Mouse (Mus musculus) hindbrain, embryonic 14.5 days (tissue): ENCODE measurements around the gene Ugt2a2. TPM values are rescaled to one million over a fixed set of nuclear protein-coding genes. Genes with fewer than 3 reads are reported as not detected.
"Not testable (repeated sequence)": the region's sequence is repeated elsewhere in the genome, so short reads cannot be mapped to it uniquely, and the experiment has no call there.

ENCODE experiments used
- ATAC-seq: fragments of 200-750 bp; cut with Nextera tagmentation; 2 replicates; pipeline ENCODE4 v1.8.0; 2017; ENCODE audit warnings: moderate number of reproducible peaks, mild to moderate bottlenecking, moderate TSS enrichment, moderate library complexity; ENCODE audit not compliant: low FRiP score
- DNase-seq: peaks from one replicate; pipeline ENCODE4 v3.0.0-alpha.2; 2015; ENCODE audit warnings: low spot score
- H3K27ac ChIP-seq: fragments of 300-500 bp; sonication (generic); 2 replicates; pipeline ENCODE4 v1.5.1; 2014; ENCODE audit warnings: mild to moderate bottlenecking, moderate library complexity
- H3K27me3 ChIP-seq: fragments of 300-500 bp; sonication (generic); 2 replicates; pipeline ENCODE4 v1.6.1; 2014; ENCODE audit warnings: mild to moderate bottlenecking, low read length, mixed read lengths; ENCODE audit not compliant: control insufficient read depth, insufficient read depth
- H3K36me3 ChIP-seq: fragments of 300-500 bp; sonication (generic); replicated peaks from 2 replicates; pipeline ENCODE4 v1.6.1; 2014; ENCODE audit not compliant: control insufficient read depth, insufficient read depth
- H3K4me1 ChIP-seq: fragments of 300-500 bp; sonication (generic); replicated peaks from 2 replicates; pipeline ENCODE4 v1.6.1; 2014; ENCODE audit warnings: antibody characterized with exemption, low read length, mixed read lengths; ENCODE audit not compliant: control insufficient read depth, insufficient read depth
- H3K4me2 ChIP-seq: fragments of 300-500 bp; sonication (generic); replicated peaks from 2 replicates; pipeline ENCODE4 v1.6.1; 2014; ENCODE audit warnings: mild to moderate bottlenecking, moderate library complexity
- H3K4me3 ChIP-seq: fragments of 300-500 bp; sonication (generic); replicated peaks from 2 replicates; pipeline ENCODE4 v1.5.1; 2014; ENCODE audit warnings: mild to moderate bottlenecking, low read length
- H3K9ac ChIP-seq: fragments of 300-500 bp; sonication (generic); 2 replicates; pipeline ENCODE4 v1.6.1; 2014
- H3K9me3 ChIP-seq: fragments of 300-500 bp; sonication (generic); 2 replicates; pipeline ENCODE4 v1.6.1; 2016; ENCODE audit warnings: low read length; ENCODE audit not compliant: control insufficient read depth
- WGBS: fragments of 180-500 bp; shearing (Covaris S2); extraction: QIAGEN DNeasy Blood & Tissue Kit; methylation state at CpG from one replicate; pipeline ENCODE4 v1.1.7; 2014; 5-methylcytosine and 5-hydroxymethylcytosine counted together
- polyA plus RNA-seq: library from polyadenylated mRNA; unstranded; fragments of >200 nt; fragmentation: Nextera tagmentation; extraction: Ambion mirVana; gene quantifications from 2 replicates; pipeline ENCODE4 v1.2.1, GENCODE M21; 2014

Gene Ugt2a2
- polyA plus RNA-seq, 1 experiment from 2014 or later: not detected

DNA sequence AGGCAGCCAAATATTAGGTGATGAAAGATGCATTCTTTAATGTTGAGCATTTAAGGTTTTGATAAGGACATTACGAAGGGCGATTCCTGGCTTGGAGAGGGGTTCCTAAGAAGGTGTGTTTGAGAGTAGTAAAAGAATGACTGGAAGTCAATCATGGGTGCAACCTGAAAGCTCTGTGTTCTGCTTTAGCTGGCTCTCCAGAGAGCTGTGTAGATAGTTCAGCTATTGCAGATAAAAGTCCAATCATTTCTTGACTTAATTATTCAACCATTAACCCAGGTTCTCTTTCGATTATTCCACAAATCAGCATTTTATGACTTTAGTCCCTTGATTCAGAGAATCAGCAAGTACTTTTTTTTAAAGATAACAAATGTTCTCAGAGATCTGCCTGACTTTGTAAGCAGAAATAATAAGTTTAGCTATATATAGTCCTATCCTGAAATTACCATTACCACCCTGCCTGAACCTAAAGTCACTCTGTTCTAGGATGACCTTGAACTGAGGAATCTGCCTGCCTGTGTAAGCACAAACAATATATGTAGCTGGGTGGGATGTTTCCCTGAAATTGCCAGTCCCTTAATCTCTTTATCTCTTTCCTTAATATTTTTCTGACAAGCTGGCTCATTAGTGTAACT is 25.7 kb downstream of the Ugt2a2 start:
- no peak for ATAC-seq
- Histone ChIP-seq H3K4me2 (no peak overlapping the region), H3K9me3 (no peaks in the 10 kb centered on the region), H3K9ac (no peak overlapping the region), H3K4me3 (no peak overlapping the region), H3K27me3 (no peaks in the 10 kb centered on the region), H3K27ac (no peak overlapping the region), H3K36me3 (no peaks in the 10 kb centered on the region), H3K4me1 (no peaks in the 10 kb centered on the region)
- DNase-seq: no peak
- WGBS: 93% methylated on average over 3 of the region's 3 CpGs

- DNase-seq: no peak
- Histone ChIP-seq H3K9ac (no peak overlapping the region), H3K4me3 (no peak overlapping the region), H3K4me2 (no peak overlapping the region), H3K9me3 (no peaks in the 10 kb centered on the region), H3K36me3 (no peaks in the 10 kb centered on the region), H3K4me1 (no peaks in the 10 kb centered on the region), H3K27me3 (no peaks in the 10 kb centered on the region), H3K27ac (no peak overlapping the region)
- no peak for ATAC-seq
Measured at GRCm38 (mm10) chr5:87455519-87455918, 26.5 kb downstream of the Ugt2a2 start.

GRCm38 (mm10) chr5:87452514-87452913 is 29.5 kb downstream of the Ugt2a2 start:
- not testable (repeated sequence) for H3K9ac ChIP-seq, ATAC-seq, H3K27ac ChIP-seq, H3K4me1 ChIP-seq, DNase-seq, H3K4me2 ChIP-seq, H3K27me3 ChIP-seq, H3K36me3 ChIP-seq, H3K4me3 ChIP-seq, H3K9me3 ChIP-seq
- WGBS: 81% methylated on average over 4 of the region's 5 CpGs

DNA sequence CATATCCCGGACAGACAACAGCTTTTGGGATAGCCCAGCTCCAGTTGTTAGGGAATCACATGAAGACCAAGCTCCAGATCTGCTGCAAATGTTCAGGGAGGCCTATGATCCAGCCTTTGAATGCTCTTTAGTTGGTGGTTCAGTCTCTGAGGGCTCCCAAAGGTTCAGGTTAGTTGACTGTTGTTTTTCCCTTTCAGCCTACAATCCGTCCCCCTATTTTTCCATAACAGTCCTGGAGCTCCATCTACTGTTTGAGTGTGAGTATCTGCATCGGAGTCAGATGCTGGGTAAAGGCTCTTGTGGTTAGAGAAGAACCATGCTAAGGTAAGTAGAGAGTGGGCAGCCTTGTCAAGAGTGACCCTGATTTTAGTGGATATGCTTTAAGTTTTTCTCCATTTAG is 45.8 kb downstream of the Ugt2a2 start:
- Histone ChIP-seq H3K9me3 (no peaks in the 10 kb centered on the region), H3K27ac (no peak overlapping the region), H3K27me3 (no peaks in the 10 kb centered on the region), H3K9ac (no peak overlapping the region), H3K4me3 (no peak overlapping the region), H3K4me1 (no peaks in the 10 kb centered on the region), H3K36me3 (no peaks in the 10 kb centered on the region), H3K4me2 (no peak overlapping the region)
- WGBS: 43% methylated on average over 3 of the region's 3 CpGs
- DNase-seq: peak; percentile 55
- ATAC-seq: no peak

DNA sequence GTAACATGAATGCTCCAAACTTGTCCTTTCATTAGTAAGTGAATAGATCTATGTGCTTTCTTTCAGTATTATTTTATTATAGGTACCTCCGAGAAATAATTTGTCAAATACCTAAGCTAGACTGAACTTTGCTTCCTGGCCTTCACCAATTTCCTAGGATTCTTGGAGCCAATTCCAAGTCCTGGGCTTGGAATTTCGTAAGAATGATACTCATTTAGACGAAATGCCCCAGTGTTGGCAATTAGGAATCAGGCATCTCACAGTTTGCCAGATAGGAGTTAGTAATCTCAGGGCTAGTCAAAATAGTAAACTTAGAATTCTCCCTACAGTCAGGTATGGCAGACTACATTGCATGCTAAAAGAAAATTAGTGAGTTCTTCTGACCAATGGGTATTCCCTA is 56.4 kb downstream of the Ugt2a2 start:
- H3K4me3 ChIP-seq: no peak overlapping the region
- DNase-seq: no peak
- no peaks in the 10 kb centered on the region for H3K27me3 ChIP-seq

DNA sequence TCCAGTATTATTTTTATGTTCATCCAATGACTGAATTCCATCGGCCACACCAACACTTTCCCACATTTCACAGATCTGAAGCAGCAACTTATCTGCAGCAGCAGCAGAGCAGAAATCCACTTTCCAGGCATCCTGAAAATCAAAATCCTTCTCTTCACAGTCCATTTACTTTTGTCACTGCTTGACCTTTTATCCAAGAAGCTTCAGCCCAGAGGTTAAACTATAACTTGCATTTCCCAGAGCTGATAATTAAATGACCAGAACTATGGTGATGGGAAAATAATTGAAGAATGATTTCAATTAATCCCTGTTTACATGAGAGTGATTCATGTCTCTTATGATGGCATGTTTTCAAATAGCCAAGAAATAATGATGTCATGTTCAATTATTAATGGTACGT is 58.0 kb downstream of the Ugt2a2 start, which contains the start of gene Ugt2b38:
Ugt2b38 (minus strand) TSS at position 163 of the 400 bp plus-strand sequence.
- not testable (repeated sequence) for H3K4me1 ChIP-seq, H3K36me3 ChIP-seq, ATAC-seq, H3K9me3 ChIP-seq, DNase-seq, H3K4me2 ChIP-seq, H3K9ac ChIP-seq, H3K4me3 ChIP-seq, H3K27me3 ChIP-seq, H3K27ac ChIP-seq
- 96% methylated on average over 1 of the region's 2 CpGs for WGBS

More for the DNA sequence above, 56.4 kb downstream of the Ugt2a2 start:
- Histone ChIP-seq H3K9ac (no peak overlapping the region), H3K4me2 (no peak overlapping the region), H3K9me3 (no peaks in the 10 kb centered on the region), H3K27ac (no peak overlapping the region), H3K36me3 (no peaks in the 10 kb centered on the region), H3K4me1 (no peaks in the 10 kb centered on the region)
- 89% methylated on average over 3 of the region's 3 CpGs for WGBS
- ATAC-seq: no peak

Other genes starting within 250 kb of the Ugt2a2 start
- gene Ugt2b37, start 227.5 kb downstream of the Ugt2a2 start, polyA plus RNA-seq: not detected in 2 replicates
- gene Ugt2a3, start 145.1 kb downstream of the Ugt2a2 start, polyA plus RNA-seq: not detected in 2 replicates
- gene Ugt2b38, start 58.1 kb downstream of the Ugt2a2 start, polyA plus RNA-seq: not detected in 2 replicates
- gene Gm43638, start 4.5 kb upstream of the Ugt2a2 start, polyA plus RNA-seq: not detected in 2 replicates
- not detected in 2 replicates for gene Ugt2a1, start 8.6 kb upstream of the Ugt2a2 start, polyA plus RNA-seq
- gene Sult1b1, start 55.9 kb upstream of the Ugt2a2 start, polyA plus RNA-seq: not detected in 2 replicates
- not detected in 2 replicates for gene Sult1d1, start 86.8 kb upstream of the Ugt2a2 start, polyA plus RNA-seq
- gene Sult1e1, start 109.3 kb upstream of the Ugt2a2 start, polyA plus RNA-seq: not detected in 2 replicates
- not detected in 2 replicates for gene Csn1s1, start 183.9 kb upstream of the Ugt2a2 start, polyA plus RNA-seq
- not detected in 2 replicates for gene Csn2, start 217.4 kb upstream of the Ugt2a2 start, polyA plus RNA-seq